Mouse (Mus musculus) heart, embryonic 10.5 days (tissue): ENCODE measurements around the gene Srrm1. TPM values are rescaled to one million over a fixed set of nuclear protein-coding genes. Genes with fewer than 3 reads are reported as not detected.

Source experiments
- DNase-seq: peaks from one replicate; pipeline ENCODE4 v3.0.0-alpha.2; 2017; ENCODE audit warnings: low spot score
- H3K27ac ChIP-seq: fragments of 300-500 bp; sonication (generic); 2 replicates; pipeline ENCODE4 v1.5.1; 2016; ENCODE audit warnings: mild to moderate bottlenecking
- H3K27me3 ChIP-seq: fragments of 300-500 bp; sonication (generic); 2 replicates; pipeline ENCODE4 v1.6.1; 2016; ENCODE audit warnings: mild to moderate bottlenecking; ENCODE audit not compliant: poor library complexity, insufficient read depth, severe bottlenecking
- H3K36me3 ChIP-seq: fragments of 300-500 bp; sonication (generic); 2 replicates; pipeline ENCODE4 v1.6.1; 2016; ENCODE audit warnings: mild to moderate bottlenecking, moderate library complexity
- H3K4me1 ChIP-seq: fragments of 300-500 bp; sonication (generic); 2 replicates; pipeline ENCODE4 v1.6.1; 2016; ENCODE audit warnings: mild to moderate bottlenecking
- H3K4me3 ChIP-seq: fragments of 300-500 bp; sonication (generic); 2 replicates; pipeline ENCODE4 v1.5.1; 2016; ENCODE audit warnings: mild to moderate bottlenecking, moderate library complexity
- H3K9me3 ChIP-seq: fragments of 300-500 bp; sonication (generic); 2 replicates; pipeline ENCODE4 v1.6.1; 2016; ENCODE audit warnings: mild to moderate bottlenecking, moderate library complexity
- WGBS: fragments of 180-500 bp; shearing (Covaris S2); methylation state at CpG from one replicate; pipeline ENCODE4 v1.1.7; 2016; 5-methylcytosine and 5-hydroxymethylcytosine counted together
- polyA plus RNA-seq: library from polyadenylated mRNA; unstranded; fragments of >200 nt; fragmentation: Nextera tagmentation; extraction: Ambion mirVana; gene quantifications from 2 replicates; pipeline ENCODE4 v1.2.1, GENCODE M21; 2016

Srrm1 gene
- polyA plus RNA-seq, 1 experiment from 2014 or later = 193 TPM

DNA sequence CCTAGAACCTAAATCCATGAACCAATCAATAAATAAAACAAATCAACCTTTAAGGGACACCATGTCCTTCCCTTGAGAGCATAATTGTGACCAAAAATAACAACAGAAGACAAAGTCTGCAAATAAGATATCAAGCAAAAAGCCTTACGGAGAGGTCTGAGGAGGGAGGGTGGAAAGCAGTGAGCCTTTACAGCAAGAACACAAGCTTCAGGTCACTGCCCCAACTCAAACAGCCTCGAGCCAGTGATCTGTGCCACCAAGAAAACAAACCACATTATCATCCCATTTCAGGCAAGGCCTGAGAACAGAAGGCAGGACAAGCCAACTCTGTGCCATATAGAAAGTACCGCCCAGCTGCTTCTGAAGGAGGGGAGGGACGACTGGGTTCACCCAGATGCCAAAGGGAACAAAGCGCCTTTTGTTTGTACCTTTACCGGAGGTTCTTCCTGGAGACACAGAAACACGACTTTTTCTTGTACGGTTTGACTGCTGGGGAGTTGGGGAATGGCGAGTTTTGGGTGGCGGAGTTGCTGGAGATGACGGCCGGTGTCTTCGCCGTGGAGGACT, 15.7 kb downstream of the Srrm1 start:
- H3K36me3 ChIP-seq = peaks cover 100% of the 10 kb centered on the region
- 84% methylated on average over 14 of the region's 14 CpGs for WGBS
- H3K27me3 ChIP-seq = no peaks in the 10 kb centered on the region
- DNase-seq = no peak
- no peaks in the 10 kb centered on the region for H3K4me1 ChIP-seq
- no peaks in the 10 kb centered on the region for H3K9me3 ChIP-seq
- H3K4me3 ChIP-seq = no peak overlapping the region
- no peak overlapping the region for H3K27ac ChIP-seq

DNA sequence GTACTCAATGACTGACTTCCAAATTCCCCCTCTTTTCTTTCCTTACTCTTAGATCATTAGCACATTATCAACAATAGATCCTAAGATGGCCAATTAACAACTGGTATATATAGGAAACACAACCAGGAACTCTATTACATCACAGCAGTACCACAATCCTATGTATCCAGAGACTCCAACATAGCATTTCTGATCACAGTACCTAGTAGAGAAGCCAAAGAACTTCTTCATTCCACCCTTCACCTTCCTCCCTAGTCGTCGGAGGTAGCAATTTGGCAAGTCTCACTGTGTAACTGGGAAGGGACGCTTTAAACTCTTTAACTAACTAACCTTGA, 17.1 kb downstream of the Srrm1 start:
- no peak overlapping the region for H3K4me3 ChIP-seq
- no peaks in the 10 kb centered on the region for H3K27me3 ChIP-seq
- H3K9me3 ChIP-seq = no peaks in the 10 kb centered on the region
- H3K36me3 ChIP-seq = peaks cover 100% of the 10 kb centered on the region
- no peak for DNase-seq
- 88% methylated on average over 3 of the region's 3 CpGs for WGBS
- H3K27ac ChIP-seq = no peak overlapping the region
- H3K4me1 ChIP-seq = no peaks in the 10 kb centered on the region

DNA sequence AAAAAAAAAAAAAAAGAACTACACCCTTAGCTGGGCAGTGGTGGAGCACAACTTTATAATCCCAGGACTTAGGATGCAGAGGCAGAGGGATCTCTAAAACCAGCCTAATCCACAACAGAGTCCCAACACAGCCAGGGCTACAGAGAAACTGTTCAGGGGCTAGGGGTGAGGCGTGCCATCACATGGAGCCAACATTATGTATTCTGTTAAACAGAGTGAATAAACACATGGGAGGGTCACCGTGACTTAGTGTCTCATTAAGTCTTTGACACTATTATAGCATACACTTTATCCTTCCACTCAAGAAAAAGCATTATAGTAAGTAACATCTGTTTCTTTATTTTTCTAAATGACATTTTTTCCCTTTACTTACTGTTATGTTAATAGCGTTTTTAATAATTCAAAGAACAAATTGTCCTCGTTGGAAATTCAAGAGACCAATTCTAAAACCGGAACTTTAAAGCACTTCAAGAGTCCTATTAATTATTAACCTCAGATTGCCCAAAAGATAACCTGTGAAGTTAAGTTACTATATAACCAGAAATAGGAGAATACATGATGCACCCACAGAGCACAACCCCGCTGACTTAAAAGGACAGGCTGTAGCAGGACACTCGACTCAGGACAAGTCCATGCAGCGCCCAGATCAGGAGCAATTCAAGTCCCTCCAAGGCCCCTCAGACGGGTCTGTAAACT, 17.6 kb downstream of the Srrm1 start:
- Histone ChIP-seq H3K36me3 (peaks cover 100% of the 10 kb centered on the region), H3K4me1 (no peaks in the 10 kb centered on the region), H3K27ac (no peak overlapping the region), H3K27me3 (no peaks in the 10 kb centered on the region), H3K4me3 (no peak overlapping the region), H3K9me3 (no peaks in the 10 kb centered on the region)
- no peak for DNase-seq
- 88% methylated on average over 9 of the region's 9 CpGs for WGBS

DNA sequence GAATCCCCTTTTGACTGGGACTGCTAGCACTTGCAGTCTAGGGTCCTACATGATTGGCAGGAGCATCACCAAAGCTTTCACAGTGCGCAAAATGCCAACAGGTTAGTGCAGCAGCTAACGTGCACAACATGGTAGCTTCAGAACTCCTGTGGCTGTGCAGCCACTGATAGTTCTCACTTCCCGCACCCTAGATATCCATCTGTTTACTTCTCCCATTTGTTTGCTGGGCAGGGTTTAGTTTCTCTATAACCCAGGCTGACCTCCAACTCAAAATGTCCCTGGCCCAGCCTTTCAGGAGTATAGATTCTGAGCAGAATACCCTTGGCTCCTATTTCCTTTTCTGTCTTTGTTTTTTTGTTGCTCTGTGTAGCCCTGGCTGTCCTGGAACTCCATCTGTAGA, 26.7 kb downstream of the Srrm1 start:
- H3K9me3 ChIP-seq = no peaks in the 10 kb centered on the region
- H3K4me1 ChIP-seq = no peaks in the 10 kb centered on the region
- peaks cover 97% of the 10 kb centered on the region for H3K36me3 ChIP-seq
- H3K27ac ChIP-seq = no peak overlapping the region
- no peaks in the 10 kb centered on the region for H3K27me3 ChIP-seq
- peak; percentile 35 for DNase-seq
- H3K4me3 ChIP-seq = no peak overlapping the region
- 88% methylated on average over 3 of the region's 3 CpGs for WGBS

DNA sequence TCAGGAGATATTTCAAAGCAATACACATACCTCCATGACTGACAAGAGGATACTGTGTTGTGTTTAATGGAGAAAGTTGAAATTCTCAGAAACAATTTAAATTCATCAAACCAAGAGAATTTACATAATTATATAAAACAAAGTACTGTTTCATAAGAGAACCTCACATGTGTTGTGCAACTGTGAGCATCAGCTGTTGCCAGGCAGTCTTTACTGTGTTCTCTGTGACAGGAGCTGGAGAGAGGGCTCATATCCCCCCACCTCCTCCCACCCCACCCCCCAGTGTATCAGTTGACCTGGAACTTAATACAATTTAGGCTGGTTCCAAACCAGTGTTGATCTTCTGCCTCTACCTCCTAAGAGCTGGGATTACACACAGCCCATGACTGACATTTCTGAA, 27.1 kb downstream of the Srrm1 start:
- Histone ChIP-seq H3K27me3 (no peaks in the 10 kb centered on the region), H3K27ac (no peak overlapping the region), H3K9me3 (no peaks in the 10 kb centered on the region), H3K4me3 (no peak overlapping the region), H3K4me1 (no peaks in the 10 kb centered on the region), H3K36me3 (peaks cover 97% of the 10 kb centered on the region)
- no peak for DNase-seq

DNA sequence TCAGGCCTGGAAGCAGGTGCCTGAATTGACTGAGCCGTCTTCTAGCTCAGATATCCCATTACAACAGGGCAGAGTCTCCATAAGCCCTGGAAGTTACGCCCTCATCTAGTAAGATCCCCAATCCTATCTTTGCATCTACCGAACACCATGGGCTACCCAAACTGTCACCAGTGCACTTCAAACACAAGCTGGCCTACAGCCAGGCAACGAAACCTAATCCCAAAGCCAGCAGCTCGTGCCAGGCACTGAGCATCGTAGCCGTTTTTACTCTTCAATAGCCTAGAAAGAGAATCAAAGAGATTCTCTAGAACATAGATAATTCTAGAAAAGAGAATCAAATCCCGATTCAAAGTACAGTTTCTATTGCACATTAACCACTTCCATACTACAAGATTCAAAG, 30.1 kb downstream of the Srrm1 start:
- WGBS = 89% methylated on average over 8 of the region's 8 CpGs
- no peak overlapping the region for H3K4me3 ChIP-seq
- peaks cover 94% of the 10 kb centered on the region for H3K36me3 ChIP-seq
- no peak overlapping the region for H3K27ac ChIP-seq
- H3K9me3 ChIP-seq = no peaks in the 10 kb centered on the region
- H3K4me1 ChIP-seq = no peaks in the 10 kb centered on the region
- DNase-seq = no peak
- H3K27me3 ChIP-seq = no peaks in the 10 kb centered on the region

DNA sequence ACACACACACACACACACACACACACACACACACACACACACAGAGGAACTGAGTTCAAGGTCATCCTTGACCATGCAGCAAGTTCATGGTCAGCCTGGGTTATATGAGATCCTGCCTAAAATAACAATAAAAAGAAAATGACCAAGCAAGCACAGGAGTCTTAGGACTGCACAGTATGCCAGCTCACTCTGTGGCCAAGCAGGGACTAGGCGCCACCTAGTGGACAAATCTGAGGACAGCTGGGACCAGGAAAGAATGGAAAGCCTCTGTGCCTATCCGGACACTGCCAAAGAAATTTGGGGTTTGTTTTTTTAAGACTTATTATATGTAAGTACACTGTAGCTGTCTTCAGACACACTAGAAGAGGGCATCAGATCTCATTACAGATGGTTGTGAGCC, 35.2 kb downstream of the Srrm1 start:
- WGBS = 15% methylated on average over 2 of the region's 2 CpGs
- H3K36me3 ChIP-seq = peaks cover 83% of the 10 kb centered on the region

DNA sequence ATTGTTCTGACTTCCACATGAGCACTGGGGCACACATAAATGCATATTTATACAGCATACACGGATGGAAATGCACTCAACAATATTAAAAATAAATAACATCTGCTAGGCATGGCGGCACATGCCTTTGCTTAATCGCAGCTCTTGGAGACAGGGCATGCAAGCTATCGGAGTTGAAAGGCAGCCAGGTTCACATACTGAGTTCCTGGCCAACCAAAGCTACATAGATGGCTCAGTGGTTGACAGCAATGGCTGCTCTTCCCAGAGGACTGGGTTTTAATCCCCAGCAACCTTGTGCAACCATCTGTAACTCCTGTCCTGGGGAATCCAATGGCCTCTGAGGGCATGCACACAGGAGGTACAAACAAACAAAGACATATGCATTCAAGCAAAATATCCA, 35.6 kb downstream of the Srrm1 start:
- Histone ChIP-seq H3K36me3 (peaks cover 79% of the 10 kb centered on the region), H3K27me3 (no peaks in the 10 kb centered on the region), H3K9me3 (no peaks in the 10 kb centered on the region), H3K4me3 (no peak overlapping the region), H3K27ac (no peak overlapping the region), H3K4me1 (peaks cover 25% of the 10 kb centered on the region)
- no peak for DNase-seq
- 96% methylated on average over 4 of the region's 4 CpGs for WGBS

More for the DNA sequence above, 35.2 kb downstream of the Srrm1 start:
- peak; percentile 87 for DNase-seq
- Histone ChIP-seq H3K4me1 (peaks cover 21% of the 10 kb centered on the region), H3K27me3 (no peaks in the 10 kb centered on the region), H3K27ac (no peak overlapping the region), H3K4me3 (no peak overlapping the region), H3K9me3 (no peaks in the 10 kb centered on the region)

DNA sequence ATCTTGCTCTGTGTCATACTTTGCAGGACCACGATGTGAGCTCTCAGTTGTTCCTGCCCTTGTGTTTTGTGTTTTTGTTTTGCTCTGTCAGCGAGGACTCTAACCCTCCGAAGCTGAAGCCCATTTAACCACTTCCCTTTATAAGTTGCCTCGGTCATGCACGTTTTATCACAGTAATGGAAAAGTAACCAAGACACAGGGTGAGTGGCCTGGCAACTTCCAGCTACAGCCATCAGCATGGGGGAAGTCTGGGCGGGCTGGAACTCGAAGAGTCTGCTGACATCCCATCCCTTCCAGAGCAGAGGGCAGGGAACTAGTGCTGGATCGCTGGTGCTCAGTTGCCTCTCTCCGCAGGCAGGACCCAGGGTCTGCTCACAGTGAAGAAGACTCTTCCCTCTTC, 37.8 kb downstream of the Srrm1 start:
- Histone ChIP-seq H3K9me3 (no peaks in the 10 kb centered on the region), H3K4me1 (peaks cover 35% of the 10 kb centered on the region), H3K27ac (no peak overlapping the region), H3K27me3 (no peaks in the 10 kb centered on the region), H3K36me3 (peaks cover 56% of the 10 kb centered on the region), H3K4me3 (no peak overlapping the region)
- WGBS = 96% methylated on average over 9 of the region's 9 CpGs
- DNase-seq = no peak

DNA sequence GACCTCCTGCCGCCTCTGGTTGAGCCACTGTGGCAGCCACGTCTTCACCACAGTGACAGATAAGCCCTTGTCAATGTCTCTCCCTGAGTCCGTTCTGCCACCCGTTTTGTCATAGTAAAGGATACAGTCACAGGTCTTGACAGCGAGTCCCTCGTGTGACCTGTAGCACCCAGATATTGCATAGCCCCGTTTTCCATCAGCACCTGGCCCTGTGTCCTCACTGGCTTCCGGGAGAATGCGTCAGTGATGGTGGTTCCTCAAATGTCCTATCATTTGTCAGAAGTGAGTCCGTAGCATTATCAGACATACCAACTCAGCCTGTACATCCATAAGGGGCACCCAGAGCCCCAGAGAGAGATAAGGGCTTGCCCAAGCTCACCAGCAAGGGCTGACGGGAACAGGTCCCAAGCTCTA, 38.7 kb downstream of the Srrm1 start:
- 31% methylated on average over 11 of the region's 11 CpGs for WGBS
- H3K4me3 ChIP-seq = peak overlapping the region; percentile 39
- DNase-seq = no peak
- H3K36me3 ChIP-seq = peaks cover 48% of the 10 kb centered on the region
- H3K27ac ChIP-seq = peak overlapping the region; percentile 91
- H3K9me3 ChIP-seq = no peaks in the 10 kb centered on the region
- H3K4me1 ChIP-seq = peaks cover 43% of the 10 kb centered on the region
- H3K27me3 ChIP-seq = no peaks in the 10 kb centered on the region

DNA sequence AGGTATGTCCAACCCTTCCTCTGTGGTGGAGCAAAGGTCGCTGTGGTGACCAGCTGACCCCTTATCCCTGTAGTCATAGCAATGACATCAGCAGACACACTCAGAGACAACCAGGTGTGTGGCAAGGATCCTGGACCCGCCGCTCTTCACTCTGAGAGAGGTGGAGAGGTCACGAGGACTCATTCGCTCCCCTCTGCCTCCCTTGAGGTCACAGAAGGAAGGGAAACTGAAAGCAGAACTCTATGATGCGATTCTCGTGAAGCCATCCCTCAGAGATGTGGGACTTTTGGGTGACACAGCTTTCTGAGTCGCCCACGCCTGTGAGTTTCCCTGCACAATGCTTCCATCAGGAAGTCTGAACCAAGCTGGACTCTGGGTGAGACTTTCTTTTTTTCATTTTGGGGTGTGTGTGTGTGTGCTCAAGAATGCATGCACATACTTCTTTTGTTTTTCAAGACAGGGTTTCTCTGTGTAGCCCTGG, 39.3 kb downstream of the Srrm1 start:
- peaks cover 41% of the 10 kb centered on the region for H3K36me3 ChIP-seq
- peak overlapping the region; percentile 91 for H3K27ac ChIP-seq
- 50% methylated on average over 9 of the region's 9 CpGs for whole genome bisulfite sequencing
- peak overlapping the region; percentile 39 for H3K4me3 ChIP-seq
- no peaks in the 10 kb centered on the region for H3K9me3 ChIP-seq
- no peak for DNase-seq
- H3K27me3 ChIP-seq = no peaks in the 10 kb centered on the region
- H3K4me1 ChIP-seq = peaks cover 49% of the 10 kb centered on the region

DNA sequence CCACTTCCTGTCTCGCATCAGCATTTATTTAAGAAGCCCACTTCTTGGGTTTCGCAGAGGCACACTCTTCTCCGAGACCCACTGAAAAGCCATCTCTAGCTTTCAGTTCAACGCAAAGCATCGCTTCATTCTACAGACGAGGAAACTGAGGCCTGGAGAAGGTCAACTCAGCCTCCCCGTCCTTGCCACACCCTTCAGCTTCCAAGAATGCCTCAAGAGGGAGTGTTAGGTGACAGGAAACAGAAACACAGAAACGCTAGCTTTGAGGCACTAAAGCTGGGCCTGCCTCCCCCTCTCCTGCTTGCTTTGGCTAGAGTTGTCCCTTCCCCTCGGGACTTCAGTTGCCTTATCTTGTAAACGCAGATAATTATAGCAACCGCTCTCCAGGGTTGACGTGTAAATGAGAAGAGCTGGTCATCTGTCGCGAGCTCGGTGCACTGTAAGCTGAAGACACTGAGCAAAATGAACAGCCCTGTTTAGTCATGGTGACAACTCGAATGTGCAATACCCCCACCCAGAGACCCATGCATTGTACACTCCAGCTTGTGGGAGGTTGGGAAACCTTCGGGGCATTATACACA, 39.9 kb downstream of the Srrm1 start:
- peak overlapping the region; percentile 91 for H3K27ac ChIP-seq
- H3K27me3 ChIP-seq = no peaks in the 10 kb centered on the region
- peak overlapping the region; percentile 39 for H3K4me3 ChIP-seq
- WGBS = 21% methylated on average over 17 of the region's 17 CpGs
- peak; percentile 93 for DNase-seq
- H3K4me1 ChIP-seq = peaks cover 55% of the 10 kb centered on the region
- H3K36me3 ChIP-seq = peaks cover 36% of the 10 kb centered on the region
- no peaks in the 10 kb centered on the region for H3K9me3 ChIP-seq

DNA sequence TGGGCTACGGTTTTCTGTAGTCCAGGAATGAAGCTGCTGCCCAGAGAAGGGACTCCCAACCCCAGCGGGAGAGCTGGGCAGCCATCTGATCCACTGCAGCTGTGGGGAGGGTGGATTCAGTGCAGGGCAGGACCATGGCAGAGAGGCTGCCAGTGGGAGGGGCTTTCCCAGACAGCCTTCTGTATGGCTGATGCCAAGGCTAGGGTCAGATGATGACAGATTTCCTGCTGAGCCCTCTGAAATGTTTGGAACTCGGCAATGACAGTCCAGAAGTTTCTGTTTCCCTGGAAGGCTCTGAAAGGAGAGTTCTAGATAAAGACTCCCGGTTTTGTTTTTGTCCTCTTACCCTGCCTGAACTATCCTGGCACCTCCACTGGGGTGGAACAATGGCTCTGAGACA, 40.4 kb downstream of the Srrm1 start:
- no peak for DNase-seq
- Histone ChIP-seq H3K27ac (peak overlapping the region; percentile 91), H3K27me3 (no peaks in the 10 kb centered on the region), H3K9me3 (no peaks in the 10 kb centered on the region), H3K36me3 (peaks cover 35% of the 10 kb centered on the region), H3K4me1 (peaks cover 60% of the 10 kb centered on the region), H3K4me3 (peak overlapping the region; percentile 39)
- WGBS = 21% methylated on average over 4 of the region's 4 CpGs
